Mouse (Mus musculus) neutrophil, adult 5-6 weeks (primary cell): ENCODE data around the gene Nup214. TPM values are rescaled to one million over a fixed set of nuclear protein-coding genes. Genes with fewer than 3 reads are reported as not detected.

Experiments
- ATAC-seq: fragments of 151-379, 151-347 bp; 2 replicates; pipeline ENCODE4 v1.8.0; 2017; ENCODE audit warnings: mild to moderate bottlenecking, moderate TSS enrichment; ENCODE audit not compliant: insufficient number of reproducible peaks, poor library complexity, low FRiP score, severe bottlenecking; ENCODE audit errors: extremely low read depth
- total RNA-seq: library from RNA; stranded (forward); fragments of 200-1000 nt; gene quantifications from 2 replicates; pipeline ENCODE4 v1.2.3, GENCODE M21; 2017

The Nup214 gene
- total RNA-seq, 1 experiment from 2014 or later = 50.9 TPM

GRCm38 (mm10) chr2:31961791-31962222 lies 12.4 kb upstream of the Nup214 start:
- ATAC-seq = no peak

GRCm38 (mm10) chr2:31962501-31963224 lies 11.6 kb upstream of the Nup214 start:
- no peak for ATAC-seq

GRCm38 (mm10) chr2:31963491-31963890 lies 10.7 kb upstream of the Nup214 start:
- ATAC-seq = no peak

- ATAC-seq = no peak
Observed at GRCm38 (mm10) chr2:31964191-31964590, 10.0 kb upstream of the Nup214 start.

GRCm38 (mm10) chr2:31965110-31965509 lies 9.1 kb upstream of the Nup214 start:
- no peak for ATAC-seq

GRCm38 (mm10) chr2:31966801-31967200 lies 7.4 kb upstream of the Nup214 start:
- ATAC-seq = no peak

GRCm38 (mm10) chr2:31972589-31972988 lies 1.6 kb upstream of the Nup214 start:
- ATAC-seq = no peak

- ATAC-seq = no peak
Observed at GRCm38 (mm10) chr2:31974809-31975371, 654 bp downstream of the Nup214 start.

- ATAC-seq = no peak
Observed at GRCm38 (mm10) chr2:31987774-31988173, 13.5 kb downstream of the Nup214 start.

- ATAC-seq = no peak
Observed at GRCm38 (mm10) chr2:31990961-31991360, 16.7 kb downstream of the Nup214 start.

- ATAC-seq = no peak
Observed at GRCm38 (mm10) chr2:31994896-31995295, 20.7 kb downstream of the Nup214 start.

- no peak for ATAC-seq
Observed at GRCm38 (mm10) chr2:31996060-31996459, 21.8 kb downstream of the Nup214 start.

GRCm38 (mm10) chr2:31997539-31997938 lies 23.3 kb downstream of the Nup214 start:
- ATAC-seq = no peak

- ATAC-seq = no peak
Observed at GRCm38 (mm10) chr2:31998443-31998842, 24.2 kb downstream of the Nup214 start.

GRCm38 (mm10) chr2:32008311-32008710 lies 34.1 kb downstream of the Nup214 start:
- no peak for ATAC-seq

GRCm38 (mm10) chr2:32008716-32009115 lies 34.5 kb downstream of the Nup214 start:
- ATAC-seq = no peak

- no peak for ATAC-seq
Observed at GRCm38 (mm10) chr2:32019704-32020103, 45.5 kb downstream of the Nup214 start.

GRCm38 (mm10) chr2:32020229-32020628 lies 46.0 kb downstream of the Nup214 start:
- no peak for ATAC-seq

GRCm38 (mm10) chr2:32024372-32024771 lies 50.1 kb downstream of the Nup214 start:
- ATAC-seq = no peak

- no peak for ATAC-seq
Observed at GRCm38 (mm10) chr2:32029636-32030035, 55.4 kb downstream of the Nup214 start.

- ATAC-seq = no peak
Observed at GRCm38 (mm10) chr2:32033436-32033835, 59.2 kb downstream of the Nup214 start.
